Mouse (Mus musculus) brain, embryonic 14.5 days (tissue): ENCODE results near the gene Gm17026. TPM values are rescaled to one million over a fixed set of nuclear protein-coding genes. Genes with fewer than 3 reads are reported as not detected.
"Not testable (repeated sequence)": the region's sequence is repeated elsewhere in the genome, so short reads cannot be mapped to it uniquely, and the experiment has no call there.

ENCODE experiments used
- DNase-seq: peaks from one replicate; pipeline ENCODE4 v3.0.0-alpha.2; 2011; ENCODE audit warnings: low read depth
- polyA plus RNA-seq: library from polyadenylated mRNA; depleted of rRNA; stranded (reverse); fragments of >200 nt; gene quantifications from 2 replicates; pipeline ENCODE4 v1.2.3, GENCODE M21; 2012; rRNA removed

The Gm17026 gene
- polyA plus RNA-seq = not detected in 2 replicates

DNA sequence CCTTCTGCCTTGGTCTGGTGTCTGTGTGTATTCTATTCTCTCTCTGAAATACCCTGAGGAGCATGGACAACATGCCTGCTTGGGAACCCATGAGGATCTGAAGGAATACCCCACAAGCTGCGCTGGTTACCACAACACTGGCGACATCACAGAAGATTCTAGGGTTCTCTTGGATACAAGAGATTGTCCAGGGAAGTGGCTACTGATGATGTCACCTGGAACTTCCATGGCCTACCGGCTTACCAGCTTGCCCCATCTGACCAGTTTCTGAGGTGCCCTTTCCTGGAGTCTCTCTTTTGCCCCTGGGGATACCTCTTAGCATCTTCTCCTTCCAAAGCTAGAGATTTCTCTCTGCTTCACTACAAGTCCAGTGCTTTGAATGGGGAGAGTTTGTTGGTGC, at the start of gene Gm17026:
Gm17026 (minus strand) TSS at position 101 of the 400 bp plus-strand sequence.
- not testable (repeated sequence) for DNase-seq

DNA sequence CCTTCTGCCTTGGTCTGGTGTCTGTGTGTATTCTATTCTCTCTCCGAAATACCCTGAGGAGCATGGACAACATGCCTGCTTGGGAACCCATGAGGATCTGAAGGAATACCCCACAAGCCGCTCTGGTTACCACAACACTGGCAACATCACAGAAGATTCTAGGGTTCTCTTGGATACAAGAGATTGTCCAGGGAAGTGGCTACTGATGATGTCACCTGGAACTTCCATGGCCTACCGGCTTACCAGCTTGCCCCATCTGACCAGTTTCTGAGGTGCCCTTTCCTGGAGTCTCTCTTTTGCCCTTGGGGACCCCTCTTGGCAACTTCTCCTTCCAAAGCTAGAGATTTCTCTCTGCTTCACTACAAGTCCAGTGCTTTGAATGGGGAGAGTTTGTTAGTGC, 37.4 kb upstream of the Gm17026 start, which contains the start of gene Gm9611:
Gm9611 (minus strand) TSS at position 101 of the 400 bp plus-strand sequence.
- not testable (repeated sequence) for DNase-seq

DNA sequence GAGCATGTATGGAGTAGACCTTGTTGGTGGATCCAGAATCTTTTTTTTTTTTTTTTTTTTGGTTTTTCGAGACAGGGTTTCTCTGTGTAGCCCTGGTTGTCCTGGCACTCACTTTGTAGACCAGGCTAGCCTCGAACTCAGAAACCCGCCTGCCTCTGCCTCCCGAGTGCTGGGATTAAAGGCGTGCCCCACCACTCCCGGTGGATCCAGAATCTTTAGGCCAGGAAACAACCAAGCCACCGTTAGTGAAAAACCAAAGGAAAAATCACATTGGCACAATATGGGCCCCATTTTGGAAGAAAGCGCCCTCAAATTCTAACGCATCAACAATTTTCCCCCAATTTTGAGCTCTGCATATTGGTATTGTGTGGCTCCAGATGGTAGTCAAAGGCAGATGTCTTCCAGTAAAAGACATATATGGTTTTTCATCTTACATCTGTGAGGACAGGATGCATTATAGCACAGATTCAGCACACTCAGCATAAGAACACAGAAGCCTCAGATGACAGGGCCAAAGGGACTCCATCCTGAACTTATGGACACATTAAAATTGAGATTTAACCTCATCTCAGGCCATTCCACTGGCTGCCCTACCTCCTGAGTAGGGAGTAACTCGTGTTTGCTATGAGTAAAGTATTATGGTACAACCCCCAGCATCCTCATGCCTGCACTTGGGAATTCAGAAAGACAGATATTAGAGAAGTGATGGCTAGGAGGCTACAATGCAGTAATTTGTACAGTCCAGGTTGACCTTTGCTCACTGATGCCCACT, 42.9 kb downstream of the Gm17026 start:
- not testable (repeated sequence) for DNase-seq

Other genes starting within 250 kb of the Gm17026 start
- not detected in 2 replicates for gene Gm7951, start 142.7 kb downstream of the Gm17026 start, polyA plus RNA-seq
- gene Gm17027, start 97.4 kb downstream of the Gm17026 start, polyA plus RNA-seq = not detected in 2 replicates
- gene Gm3573, start 69.3 kb downstream of the Gm17026 start, polyA plus RNA-seq = not detected in 2 replicates
- not detected in 2 replicates for gene Gm9611, start 37.3 kb upstream of the Gm17026 start, polyA plus RNA-seq
- not detected in 2 replicates for gene Gm7995, start 50.2 kb upstream of the Gm17026 start, polyA plus RNA-seq
- not detected in 2 replicates for gene Gm8005, start 179.6 kb upstream of the Gm17026 start, polyA plus RNA-seq
- not detected in 2 replicates for gene Gm8011, start 203.8 kb upstream of the Gm17026 start, polyA plus RNA-seq
- not detected in 2 replicates for gene Gm8020, start 242.3 kb upstream of the Gm17026 start, polyA plus RNA-seq